Mouse (Mus musculus) lung, embryonic 14.5 days (tissue): ENCODE measurements around the gene Tmem236. TPM values are rescaled to one million over a fixed set of nuclear protein-coding genes. Genes with fewer than 3 reads are reported as not detected.

ENCODE experiments used
- ATAC-seq: fragments of 200-750 bp; cut with Nextera tagmentation; 2 replicates; pipeline ENCODE4 v1.8.0; 2017; ENCODE audit warnings: mild to moderate bottlenecking, moderate TSS enrichment, moderate library complexity; ENCODE audit not compliant: insufficient read depth
- DNase-seq: peaks from one replicate; pipeline ENCODE4 v3.0.0-alpha.2; 2015
- H3K27ac ChIP-seq: fragments of 300-500 bp; sonication (generic); 2 replicates; pipeline ENCODE4 v1.5.1; 2014; ENCODE audit warnings: low read depth, mild to moderate bottlenecking, moderate library complexity
- H3K27me3 ChIP-seq: fragments of 300-500 bp; sonication (generic); 2 replicates; pipeline ENCODE4 v1.6.1; 2014; ENCODE audit warnings: low read length, control low read depth; ENCODE audit not compliant: insufficient read depth
- H3K36me3 ChIP-seq: fragments of 300-500 bp; sonication (generic); 2 replicates; pipeline ENCODE4 v1.6.1; 2014; ENCODE audit warnings: control low read depth; ENCODE audit not compliant: insufficient read depth
- H3K4me1 ChIP-seq: fragments of 300-500 bp; sonication (generic); 2 replicates; pipeline ENCODE4 v1.6.1; 2014; ENCODE audit warnings: antibody characterized with exemption, control low read depth; ENCODE audit not compliant: insufficient read depth
- H3K4me2 ChIP-seq: fragments of 300-500 bp; sonication (generic); 2 replicates; pipeline ENCODE4 v1.6.1; 2014; ENCODE audit warnings: mild to moderate bottlenecking
- H3K4me3 ChIP-seq: fragments of 300-500 bp; sonication (generic); 2 replicates; pipeline ENCODE4 v1.5.1; 2014; ENCODE audit warnings: low read depth, low read length
- H3K9ac ChIP-seq: fragments of 300-500 bp; sonication (generic); 2 replicates; pipeline ENCODE4 v1.6.1; 2014
- H3K9me3 ChIP-seq: fragments of 300-500 bp; sonication (generic); 2 replicates; pipeline ENCODE4 v1.6.1; 2016; ENCODE audit warnings: low read depth, low read length, control low read depth
- CTCF ChIP-seq: IDR thresholded peaks from 2 replicates; pipeline ENCODE4 v1.5.1; 2016; ENCODE audit warnings: antibody characterized with exemption, low read depth
- WGBS: fragments of 180-500 bp; shearing (Covaris S2); extraction: QIAGEN DNeasy Blood & Tissue Kit; methylation state at CpG from one replicate; pipeline ENCODE4 v1.1.7; 2014; 5-methylcytosine and 5-hydroxymethylcytosine counted together
- polyA plus RNA-seq: library from polyadenylated mRNA; unstranded; fragments of >200 nt; fragmentation: Nextera tagmentation; extraction: Ambion mirVana; gene quantifications from 2 replicates; pipeline ENCODE4 v1.2.1, GENCODE M21; 2014

The Tmem236 gene
- polyA plus RNA-seq: 0.09 TPM in 1 of 2 replicates, not detected in the other

DNA sequence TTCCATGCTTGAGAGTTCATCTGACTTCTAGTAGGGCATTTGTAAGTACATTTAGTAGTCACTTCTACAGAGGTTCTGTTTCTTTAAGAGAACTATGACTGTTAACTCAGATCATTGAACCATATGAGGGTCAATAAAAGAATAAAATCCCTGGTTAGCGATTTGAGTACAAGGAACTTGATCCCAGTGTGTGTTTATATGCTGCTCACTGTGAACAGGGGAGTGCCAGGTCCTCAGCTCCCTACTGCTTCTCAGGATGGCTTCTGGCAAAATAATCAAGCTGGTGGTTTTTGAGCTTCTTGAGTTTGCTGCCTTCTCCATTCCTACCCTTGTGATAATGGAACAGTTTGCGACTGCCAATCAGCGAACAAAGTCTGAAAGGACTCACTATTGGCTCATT is at the start of gene Tmem236:
Gene Tmem236, plus strand, starts transcription at position 190 of the 400 bp plus-strand sequence.
- Histone ChIP-seq H3K27me3 (no peaks in the 10 kb centered on the region), H3K9me3 (no peaks in the 10 kb centered on the region), H3K4me3 (no peak within 1 kb of the TSS), H3K36me3 (no peaks in the 10 kb centered on the region), H3K4me2 (no peak within 1 kb of the TSS), H3K4me1 (no peaks in the 10 kb centered on the region), H3K27ac (no peak within 1 kb of the TSS), H3K9ac (no peak within 1 kb of the TSS)
- no peak for DNase-seq
- WGBS: 80% methylated on average over 3 of the region's 3 CpGs
- TF ChIP-seq CTCF: no peak
- ATAC-seq: no peak

DNA sequence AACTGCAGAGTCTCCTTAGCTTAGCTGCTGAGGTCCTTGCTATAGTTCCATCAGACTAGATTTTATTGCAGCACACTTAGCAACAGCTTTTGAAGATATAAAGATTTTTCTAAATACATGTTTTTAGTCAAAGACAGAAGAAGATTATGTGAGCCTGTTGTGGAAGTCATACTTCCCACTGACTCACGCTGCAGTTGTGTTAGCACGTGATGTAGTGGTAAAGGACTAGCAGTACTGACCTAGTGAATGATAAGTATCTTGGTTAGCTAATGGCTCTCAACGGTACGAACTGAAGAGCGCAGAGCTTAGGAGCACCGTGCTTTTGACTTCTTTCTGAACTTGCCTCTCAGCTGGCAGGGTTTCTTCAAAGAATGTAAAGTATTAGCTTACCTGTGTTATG is 47.9 kb upstream of the Tmem236 start:
- no peak for TF ChIP-seq CTCF
- WGBS: 90% methylated on average over 6 of the region's 6 CpGs
- H3K27ac ChIP-seq: no peak overlapping the region
- no peaks in the 10 kb centered on the region for H3K9me3 ChIP-seq
- H3K27me3 ChIP-seq: no peaks in the 10 kb centered on the region
- peaks cover 33% of the 10 kb centered on the region for H3K36me3 ChIP-seq
- ATAC-seq (no peak), DNase-seq (no peak)
- no peaks in the 10 kb centered on the region for H3K4me1 ChIP-seq
- H3K9ac ChIP-seq: no peak overlapping the region
- no peak overlapping the region for H3K4me2 ChIP-seq
- H3K4me3 ChIP-seq: no peak overlapping the region

DNA sequence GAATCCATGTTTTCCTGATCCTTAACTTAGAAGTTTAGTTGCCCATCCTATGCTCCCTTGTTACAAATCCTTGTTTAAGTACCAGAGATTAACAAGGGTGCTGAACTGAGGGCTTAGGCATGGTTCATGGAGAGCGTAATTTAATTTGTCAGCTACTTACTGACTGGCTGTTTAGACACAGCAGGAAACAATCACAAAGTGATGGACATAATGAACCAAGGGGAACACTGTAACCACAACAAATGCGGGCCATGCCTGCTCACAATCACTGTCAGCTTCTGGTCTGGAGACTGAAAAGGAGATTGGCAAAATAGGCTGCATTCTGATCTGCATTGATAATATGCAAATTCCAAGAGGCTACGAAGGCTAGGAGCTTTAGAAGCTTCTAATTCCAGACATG is 46.7 kb upstream of the Tmem236 start:
- ATAC-seq (no peak), DNase-seq (no peak)
- H3K27me3 ChIP-seq: no peaks in the 10 kb centered on the region
- no peak overlapping the region for H3K9ac ChIP-seq
- TF ChIP-seq CTCF: no peak
- H3K36me3 ChIP-seq: peaks cover 42% of the 10 kb centered on the region
- no peak overlapping the region for H3K4me3 ChIP-seq
- no peaks in the 10 kb centered on the region for H3K4me1 ChIP-seq
- H3K27ac ChIP-seq: no peak overlapping the region
- no peak overlapping the region for H3K4me2 ChIP-seq
- no peaks in the 10 kb centered on the region for H3K9me3 ChIP-seq
- 76% methylated on average over 3 of the region's 3 CpGs for WGBS

DNA sequence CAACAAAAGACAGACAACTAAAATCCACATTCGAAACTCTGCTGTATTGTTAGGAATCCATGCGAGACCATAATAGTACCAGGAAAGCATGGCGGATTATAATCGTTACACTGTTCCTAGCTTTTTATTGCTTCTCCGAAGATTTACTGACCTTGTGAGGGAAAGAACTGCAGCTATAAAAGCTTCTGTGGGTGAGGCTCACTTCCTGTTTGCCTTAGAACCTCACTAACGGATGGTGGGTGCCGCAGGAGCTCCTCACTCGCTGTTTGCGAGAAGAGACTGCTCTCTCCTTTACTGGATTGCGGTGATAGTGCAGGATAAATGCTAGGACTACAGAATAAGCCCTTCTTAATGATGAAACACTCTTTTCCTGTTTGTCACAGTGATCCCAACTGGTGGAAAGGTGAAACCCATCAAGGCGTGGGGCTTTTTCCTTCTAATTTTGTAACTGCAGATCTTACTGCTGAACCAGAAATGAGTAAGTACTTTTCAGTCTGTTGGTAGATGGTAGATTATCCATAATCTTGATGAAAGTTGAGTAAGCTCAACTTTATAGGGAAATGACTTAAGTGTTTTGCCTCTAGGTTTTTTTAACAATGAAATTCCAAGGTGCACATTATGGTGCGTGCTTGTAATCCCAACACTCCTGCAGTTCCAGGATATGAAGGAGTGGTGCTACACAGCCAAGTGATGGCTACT is 43.5 kb upstream of the Tmem236 start:
- no peak for TF ChIP-seq CTCF
- Histone ChIP-seq H3K4me2 (no peak overlapping the region), H3K4me3 (no peak overlapping the region), H3K27ac (no peak overlapping the region), H3K9me3 (no peaks in the 10 kb centered on the region), H3K4me1 (no peaks in the 10 kb centered on the region), H3K27me3 (no peaks in the 10 kb centered on the region), H3K36me3 (peaks cover 56% of the 10 kb centered on the region), H3K9ac (no peak overlapping the region)
- DNase-seq (no peak), ATAC-seq (no peak)
- 87% methylated on average over 12 of the region's 12 CpGs for WGBS

DNA sequence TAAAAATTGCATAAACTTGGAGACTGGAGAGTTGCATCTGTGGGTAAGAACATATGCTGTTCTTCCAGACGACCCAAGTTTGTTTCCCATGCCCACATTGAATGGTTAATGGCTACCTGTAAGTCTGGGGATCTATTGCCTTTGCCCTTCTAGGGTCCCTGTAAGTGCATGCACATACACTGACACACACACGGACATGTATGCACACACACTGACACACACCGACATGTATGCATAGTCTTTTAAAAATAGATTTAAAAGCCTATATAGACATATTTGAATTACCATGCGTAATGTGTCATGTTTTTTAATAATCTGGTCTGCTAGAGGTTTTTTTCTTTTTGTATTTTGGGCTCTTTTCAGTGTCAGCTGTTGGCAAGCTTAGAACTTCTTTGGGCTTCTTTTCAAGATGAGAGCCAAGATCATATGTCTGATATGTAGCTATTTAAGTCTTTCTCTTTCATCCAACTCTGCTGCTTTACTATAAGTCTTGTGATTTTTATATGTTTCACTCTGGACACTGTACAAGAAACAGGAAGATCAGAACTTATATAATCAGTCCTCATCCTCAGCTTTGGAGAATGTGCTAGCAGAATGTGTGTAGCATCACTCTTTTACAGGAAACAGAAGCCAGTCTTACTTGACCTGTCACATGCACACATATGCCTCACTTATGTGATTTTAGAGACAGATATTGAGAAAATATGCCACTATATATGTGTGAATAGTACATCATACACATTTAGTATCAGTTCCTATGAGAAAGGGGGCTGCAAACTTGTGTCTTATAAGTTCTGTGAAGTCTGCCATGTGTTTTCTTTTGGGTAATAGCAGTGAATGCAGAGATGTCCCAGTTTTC is 41.6 kb upstream of the Tmem236 start:
- WGBS: 81% methylated on average over 4 of the region's 4 CpGs
- H3K4me3 ChIP-seq: no peak overlapping the region
- no peak overlapping the region for H3K9ac ChIP-seq
- ATAC-seq (no peak), DNase-seq (no peak)
- H3K4me2 ChIP-seq: no peak overlapping the region
- TF ChIP-seq CTCF: no peak
- H3K9me3 ChIP-seq: no peaks in the 10 kb centered on the region
- H3K36me3 ChIP-seq: peaks cover 57% of the 10 kb centered on the region
- no peaks in the 10 kb centered on the region for H3K27me3 ChIP-seq
- no peak overlapping the region for H3K27ac ChIP-seq
- H3K4me1 ChIP-seq: no peaks in the 10 kb centered on the region

DNA sequence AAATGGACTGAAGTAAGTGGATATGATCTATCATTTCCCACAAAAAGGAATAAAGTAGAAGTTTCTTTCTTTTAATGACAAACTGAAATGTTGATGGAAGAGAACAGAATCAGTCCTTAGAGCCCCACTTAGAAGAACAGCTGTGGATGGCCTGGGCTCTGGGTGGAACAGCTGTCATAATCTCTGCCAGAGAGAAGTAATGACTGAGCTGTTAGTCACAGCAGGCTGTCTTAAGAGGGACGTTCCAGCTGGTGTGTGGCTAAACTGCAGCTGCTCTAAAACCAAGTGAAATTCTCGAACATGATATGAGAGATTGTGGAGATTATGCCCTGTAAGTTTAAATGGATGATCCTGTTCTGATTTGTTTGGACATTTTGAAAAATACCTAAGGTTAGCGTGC is 37.4 kb upstream of the Tmem236 start:
- no peak overlapping the region for H3K4me3 ChIP-seq
- no peaks in the 10 kb centered on the region for H3K4me1 ChIP-seq
- TF ChIP-seq CTCF: no peak
- no peaks in the 10 kb centered on the region for H3K9me3 ChIP-seq
- H3K9ac ChIP-seq: no peak overlapping the region
- no peak overlapping the region for H3K27ac ChIP-seq
- DNase-seq (peak; percentile 52), ATAC-seq (peak; percentile 85; the same call in 1 of the 2 replicates)
- no peak overlapping the region for H3K4me2 ChIP-seq
- peaks cover 57% of the 10 kb centered on the region for H3K36me3 ChIP-seq
- H3K27me3 ChIP-seq: no peaks in the 10 kb centered on the region
- WGBS: 48% methylated on average over 3 of the region's 3 CpGs

DNA sequence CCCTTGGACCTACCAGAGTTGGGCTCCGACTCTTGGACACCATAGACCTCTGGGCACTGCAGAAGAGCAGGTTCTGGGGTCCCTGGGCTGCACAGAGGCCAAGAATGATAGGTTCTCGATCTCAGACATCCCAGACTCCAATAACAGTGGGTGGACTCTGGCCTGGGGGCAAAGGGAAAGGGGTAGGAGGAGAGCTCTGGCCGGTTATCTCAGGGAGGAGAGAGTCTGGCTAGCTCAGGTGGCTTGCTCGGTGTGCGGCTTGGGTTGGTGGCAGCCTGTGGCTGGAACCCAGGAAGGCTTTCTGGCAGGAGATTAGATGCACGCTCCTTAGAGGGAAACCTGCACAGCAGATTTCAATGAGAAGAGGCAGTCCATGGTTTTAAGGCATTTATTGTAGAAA is 34.7 kb upstream of the Tmem236 start:
- Histone ChIP-seq H3K36me3 (peaks cover 60% of the 10 kb centered on the region), H3K4me2 (no peak overlapping the region), H3K9ac (no peak overlapping the region), H3K27me3 (no peaks in the 10 kb centered on the region), H3K9me3 (no peaks in the 10 kb centered on the region), H3K4me3 (no peak overlapping the region), H3K4me1 (no peaks in the 10 kb centered on the region), H3K27ac (no peak overlapping the region)
- TF ChIP-seq CTCF: no peak
- ATAC-seq (no peak), DNase-seq (no peak)
- WGBS: 83% methylated on average over 6 of the region's 6 CpGs
